Mouse (Mus musculus): Measurements from ENCODE around the gene Gm6408. TPM values are rescaled to one million over a fixed set of nuclear protein-coding genes. Genes with fewer than 3 reads are reported as not detected.
"Not testable (repeated sequence)": the region's sequence is repeated elsewhere in the genome, so short reads cannot be mapped to it uniquely, and the experiment has no call there.

The Gm6408 gene
- polyA plus RNA-seq (2012; rRNA removed) = not detected in 2 replicates

DNA sequence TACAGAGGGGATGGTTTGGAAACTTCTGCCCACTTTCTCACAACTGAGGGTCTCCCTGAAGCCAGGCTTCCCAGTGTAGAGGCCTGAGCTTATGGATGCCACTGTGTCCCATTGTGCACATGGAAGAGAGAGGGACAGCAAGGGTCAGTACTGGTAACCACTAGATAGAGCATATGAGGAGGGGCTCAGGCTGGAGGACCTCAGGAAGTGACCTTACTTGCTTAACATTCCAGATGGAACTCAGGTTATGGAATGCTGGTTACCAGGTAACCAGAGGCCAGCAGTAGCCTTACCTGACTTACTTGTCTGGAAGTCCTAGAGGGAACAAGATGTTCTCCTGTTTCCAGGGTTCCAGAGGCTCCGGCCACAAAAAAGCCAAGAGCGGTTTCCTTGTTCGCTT, at the start of gene Gm6408:
Gene Gm6408, plus strand, starts transcription at position 301 of the 400 bp plus-strand sequence.
- WGBS = 90% methylated on average over 3 of the region's 3 CpGs
- not testable (repeated sequence) for DNase-seq (ENCODE audit: low read depth, low spot score)

DNA sequence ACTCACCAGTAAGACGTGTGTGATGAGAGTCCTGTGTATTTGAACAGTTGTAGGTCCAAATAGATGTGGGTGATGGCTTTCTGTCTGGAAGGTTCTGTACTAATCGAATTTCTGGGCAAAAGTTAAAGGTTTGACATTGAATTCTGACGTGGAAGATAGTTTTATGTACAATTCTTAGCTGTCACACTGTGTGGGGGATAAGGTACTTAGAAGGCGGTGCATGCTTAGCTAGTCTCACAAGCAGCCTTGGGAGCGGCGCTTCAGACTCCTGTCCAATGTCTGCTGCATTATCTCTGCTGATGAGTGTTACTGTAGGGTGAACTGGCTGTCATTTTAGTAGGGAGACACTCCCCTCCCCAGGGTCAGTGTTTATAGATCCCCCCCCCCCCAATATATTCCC, 49.3 kb upstream of the Gm6408 start:
- no peak for DNase-seq (ENCODE audit: low read depth, low spot score)
- 73% methylated on average over 6 of the region's 6 CpGs for WGBS

DNA sequence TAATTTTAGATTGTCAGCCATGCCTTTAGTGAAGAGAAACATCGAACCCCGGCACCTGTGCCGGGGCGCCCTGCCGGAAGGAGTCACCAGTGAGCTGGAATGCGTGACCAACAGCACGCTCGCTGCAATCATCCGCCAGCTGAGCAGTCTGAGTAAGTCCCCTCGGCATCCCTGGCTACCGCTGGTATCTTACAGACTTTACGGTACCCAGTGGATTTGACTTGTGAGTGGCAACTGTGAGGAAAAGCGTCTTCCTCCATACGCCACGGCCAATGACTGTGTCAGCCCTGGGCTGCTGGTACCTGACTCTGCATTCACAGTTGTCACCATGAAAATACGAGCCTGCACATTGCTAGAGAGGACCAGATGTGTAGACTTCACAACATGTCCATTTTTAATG, 46.4 kb upstream of the Gm6408 start:
- 94% methylated on average over 16 of the region's 16 CpGs for whole genome bisulfite sequencing
- DNase-seq (ENCODE audit: low read depth, low spot score) = no peak

DNA sequence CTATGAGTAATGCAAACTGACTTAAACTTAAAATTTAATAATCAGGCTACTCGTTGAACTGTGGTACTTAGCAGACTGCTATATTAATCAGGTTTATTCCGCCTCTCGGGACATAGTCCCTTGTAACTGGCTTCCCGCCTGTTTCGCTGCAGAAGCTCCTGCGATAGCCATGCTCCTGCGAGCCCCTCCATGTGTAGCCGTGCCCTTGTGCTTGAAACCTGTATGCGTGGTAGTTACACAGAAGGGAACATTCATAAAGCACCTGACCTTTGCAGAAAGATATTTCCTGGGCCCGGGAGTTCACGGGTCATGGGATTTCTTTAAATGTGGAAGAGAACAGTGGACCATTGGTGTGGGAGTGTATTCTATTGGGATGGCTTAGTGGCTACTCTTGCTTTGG, 45.0 kb upstream of the Gm6408 start:
- DNase-seq (ENCODE audit: low read depth, low spot score) = no peak
- WGBS = 94% methylated on average over 11 of the region's 11 CpGs

DNA sequence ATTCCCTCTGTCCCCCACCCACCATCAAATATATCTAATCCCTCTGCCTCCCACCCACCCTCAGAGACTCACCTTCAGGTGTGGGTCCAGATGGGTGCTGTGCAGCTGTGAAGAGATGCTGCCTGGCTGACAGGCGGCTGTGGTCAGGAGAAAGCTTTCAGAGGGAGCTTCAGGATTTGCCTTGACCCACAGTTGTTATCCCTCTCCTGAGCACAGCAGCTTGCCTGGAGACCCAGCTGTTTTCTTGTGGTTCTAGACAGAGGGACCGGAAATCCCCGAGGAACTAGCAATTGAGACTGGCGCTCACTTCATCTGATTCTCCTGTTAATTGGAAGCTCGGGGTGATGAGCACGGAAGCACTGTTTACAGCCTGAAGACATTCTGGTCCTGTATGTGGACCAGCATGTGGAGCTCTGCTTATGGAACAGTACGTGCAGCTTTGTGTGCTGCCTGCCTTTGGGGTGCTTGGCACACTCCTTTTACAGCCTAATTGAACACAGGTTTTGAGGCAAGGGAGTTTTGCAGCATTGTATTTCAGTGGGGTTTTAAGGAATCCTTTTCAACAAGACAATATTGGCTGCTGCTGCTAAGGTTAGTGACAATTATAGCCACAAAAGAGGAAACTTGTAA, 42.5 kb upstream of the Gm6408 start:
- 91% methylated on average over 7 of the region's 7 CpGs for WGBS

DNA sequence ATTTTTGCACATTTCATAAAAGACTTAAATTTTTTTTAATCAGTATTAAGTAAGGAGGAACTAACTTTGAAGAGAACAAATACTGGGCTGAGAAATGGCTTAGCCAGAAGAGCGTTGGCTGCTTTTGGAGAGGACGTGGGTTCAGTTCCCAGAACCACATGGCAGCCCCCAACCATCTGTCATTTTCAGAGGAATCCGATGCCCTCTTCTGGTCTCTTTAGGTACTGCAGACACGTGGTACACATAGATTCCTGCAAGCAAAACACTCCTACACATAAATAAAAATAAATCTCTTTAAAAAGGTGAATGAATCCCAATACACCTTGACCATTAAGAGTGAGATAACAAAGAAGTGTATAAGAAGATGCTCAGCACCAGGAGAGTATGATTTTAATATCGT, 41.5 kb upstream of the Gm6408 start:
- DNase-seq (ENCODE audit: low read depth, low spot score) = no peak
- 89% methylated on average over 5 of the region's 5 CpGs for WGBS

More for the DNA sequence above, 42.5 kb upstream of the Gm6408 start:
- DNase-seq (ENCODE audit: low read depth, low spot score) = no peak

DNA sequence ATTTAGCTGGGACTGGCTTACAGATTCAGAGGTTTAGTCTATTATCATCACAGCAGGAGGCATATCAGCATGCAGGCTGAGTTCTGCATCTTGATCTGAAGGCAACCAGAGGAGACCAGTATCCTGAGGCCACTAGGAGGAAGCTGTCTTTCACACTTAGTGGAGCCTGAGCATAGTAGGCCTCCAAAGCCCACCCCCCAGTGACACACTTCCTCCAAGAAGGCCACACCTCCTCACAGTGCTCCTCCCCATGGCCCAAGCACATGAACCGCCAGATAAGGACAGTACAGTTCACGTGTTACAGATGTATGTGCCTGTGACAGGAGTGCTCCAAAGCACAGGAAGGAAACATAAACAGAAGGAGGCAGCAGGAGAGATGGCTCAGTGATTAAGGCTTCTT, 39.0 kb upstream of the Gm6408 start:
- DNase-seq (ENCODE audit: low read depth, low spot score) = no peak
- 62% methylated on average over 2 of the region's 2 CpGs for WGBS

DNA sequence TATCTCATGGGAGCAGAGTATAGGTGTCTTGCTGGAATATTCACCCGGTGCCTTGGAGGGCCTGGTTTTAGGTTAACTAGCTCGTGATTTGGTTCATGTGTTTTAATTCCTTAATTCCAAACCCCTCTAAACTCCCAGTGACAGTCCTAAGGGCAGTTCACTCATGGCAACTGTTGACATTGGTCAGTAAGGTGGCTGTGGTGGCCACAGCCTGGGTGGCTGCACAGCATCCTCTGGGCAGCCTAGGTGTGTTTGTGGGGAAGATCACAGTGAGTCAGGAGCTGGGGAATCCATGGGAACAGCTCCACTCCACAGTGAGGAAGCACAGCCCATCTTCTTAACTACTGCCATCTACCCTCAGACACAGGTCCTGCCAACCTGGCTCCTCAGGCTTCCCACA, 35.1 kb upstream of the Gm6408 start:
- DNase-seq (ENCODE audit: low read depth, low spot score) = no peak
- 77% methylated on average over 2 of the region's 2 CpGs for WGBS

DNA sequence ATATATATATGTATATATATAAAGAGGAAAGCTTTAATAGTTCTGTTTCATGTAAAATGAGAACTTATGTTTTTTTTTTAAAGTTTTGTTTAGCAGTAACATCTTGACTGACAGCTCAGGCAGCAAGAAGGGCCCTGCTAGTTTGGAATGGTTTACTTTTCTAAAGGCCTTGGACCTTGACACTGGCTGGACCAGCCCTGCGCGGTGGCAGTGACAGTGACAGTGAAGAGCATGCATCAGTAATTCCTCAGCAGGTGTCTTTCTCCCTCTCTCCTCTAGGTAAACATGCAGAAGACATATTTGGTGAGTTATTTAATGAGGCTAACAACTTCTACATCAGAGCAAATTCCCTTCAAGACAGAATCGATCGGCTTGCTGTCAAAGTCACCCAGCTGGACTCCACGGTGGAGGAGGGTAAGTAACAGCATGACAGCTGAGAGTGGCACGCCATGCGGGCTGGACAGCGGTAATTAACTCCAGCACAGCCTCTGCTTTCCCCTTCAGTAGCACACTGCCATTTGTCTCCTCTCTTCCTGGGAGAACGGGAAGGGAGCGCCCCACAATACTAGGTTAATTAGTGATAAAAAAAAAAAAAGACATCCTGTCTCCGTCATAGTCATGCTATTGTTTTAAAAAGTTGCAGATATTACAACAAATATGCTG, 30.0 kb upstream of the Gm6408 start:
- DNase-seq (ENCODE audit: low read depth, low spot score) = no peak
- WGBS = 51% methylated on average over 11 of the region's 11 CpGs

DNA sequence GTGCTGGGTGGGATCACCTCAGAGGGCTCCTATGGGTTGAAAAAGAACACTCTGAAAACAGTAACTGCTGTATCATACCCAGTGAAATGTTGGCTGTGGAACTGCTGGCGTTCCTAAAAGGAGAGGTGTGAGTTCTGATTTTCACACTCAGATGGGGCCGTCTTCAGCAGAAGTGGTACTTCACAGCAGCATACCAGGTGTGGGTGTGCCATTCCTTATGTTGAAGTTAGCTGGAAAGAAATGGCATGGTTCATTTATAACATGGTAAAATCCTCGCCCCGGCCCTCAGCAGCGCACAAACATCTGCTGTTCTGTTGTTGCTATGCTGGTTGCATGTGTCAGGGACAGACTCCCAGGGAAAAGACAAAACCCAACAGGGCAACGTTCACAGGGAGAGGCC, 28.2 kb upstream of the Gm6408 start:
- DNase-seq (ENCODE audit: low read depth, low spot score) = no peak
- WGBS = 84% methylated on average over 6 of the region's 6 CpGs

DNA sequence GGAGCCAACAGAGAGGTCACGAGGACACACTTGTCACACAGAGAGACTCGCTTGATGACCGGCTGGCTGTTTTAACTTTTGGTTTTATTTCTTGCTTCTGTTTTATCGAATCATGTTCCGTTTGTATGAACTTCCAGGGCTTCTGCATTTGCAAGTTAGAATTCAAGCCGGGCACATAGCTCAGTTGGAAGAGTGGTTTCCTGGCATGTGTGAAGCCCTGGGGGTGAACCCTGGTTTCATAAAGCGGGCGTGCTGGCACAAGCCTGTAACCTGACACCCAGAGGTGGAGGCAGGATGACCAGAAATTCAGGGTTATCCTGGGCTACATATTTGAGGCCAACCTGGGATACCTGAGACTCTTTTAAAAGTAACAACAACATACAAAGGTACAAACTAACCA, 20.2 kb upstream of the Gm6408 start:
- WGBS = 69% methylated on average over 8 of the region's 8 CpGs
- no peak for DNase-seq (ENCODE audit: low read depth, low spot score)

DNA sequence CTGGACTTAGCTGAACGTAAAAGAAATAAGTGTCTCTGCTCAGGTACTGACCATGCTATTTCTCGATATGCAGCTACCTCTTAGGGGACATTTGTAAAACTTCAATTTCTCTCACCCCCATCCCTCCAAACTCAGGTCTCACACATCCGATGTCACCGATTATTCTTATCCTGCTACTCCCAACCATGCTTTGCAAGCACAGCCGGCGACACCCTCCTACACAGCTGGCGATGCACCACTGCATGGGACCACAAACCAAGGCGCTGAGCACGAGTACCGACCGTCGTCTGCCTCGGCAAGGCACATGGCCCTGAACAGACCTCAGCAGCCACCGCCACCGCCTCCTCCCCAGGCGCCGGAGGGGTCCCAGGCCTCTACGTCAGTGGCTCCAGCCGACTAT, 15.1 kb upstream of the Gm6408 start:
- WGBS = 91% methylated on average over 19 of the region's 19 CpGs
- no peak for DNase-seq (ENCODE audit: low read depth, low spot score)

DNA sequence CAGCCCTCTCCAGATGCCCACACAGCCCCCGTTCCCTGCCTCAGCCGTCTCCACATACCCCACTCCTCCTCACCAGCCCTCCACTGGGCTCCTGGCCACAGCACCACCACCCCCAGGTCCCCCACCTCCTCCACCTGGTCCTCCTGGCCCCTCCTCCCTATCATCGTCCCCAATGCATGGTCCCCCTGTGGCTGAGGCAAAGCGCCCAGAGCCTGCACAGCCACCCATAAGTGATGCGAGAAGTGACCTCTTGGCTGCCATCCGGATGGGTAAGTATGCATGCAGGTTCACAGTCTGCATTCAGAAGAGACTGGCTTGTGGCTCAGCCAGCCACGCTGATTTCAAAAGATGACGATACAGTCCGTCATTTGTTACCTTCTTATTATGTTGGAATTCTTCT, 13.5 kb upstream of the Gm6408 start:
- DNase-seq (ENCODE audit: low read depth, low spot score) = no peak
- WGBS = 91% methylated on average over 9 of the region's 9 CpGs

DNA sequence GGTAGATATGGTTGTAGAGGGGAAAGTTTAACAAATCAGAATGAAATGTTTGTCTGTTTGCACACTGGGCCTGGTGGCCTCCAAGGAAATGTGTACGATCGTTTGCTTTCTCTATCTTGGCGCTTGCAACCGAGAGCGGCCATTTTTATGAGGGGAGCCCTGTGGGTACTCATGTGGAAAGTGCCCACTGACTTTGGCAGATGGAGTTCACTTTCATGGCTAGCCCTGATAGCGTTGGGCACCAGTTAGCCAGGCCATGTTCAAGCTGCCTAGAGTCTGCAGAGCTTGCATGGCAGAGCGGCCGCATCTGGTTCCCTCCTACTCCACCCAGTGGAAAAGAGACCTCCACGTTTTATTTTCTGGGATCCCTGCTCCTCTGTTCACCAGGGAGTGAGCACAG, 10.9 kb upstream of the Gm6408 start:
- 64% methylated on average over 9 of the region's 9 CpGs for WGBS
- no peak for DNase-seq (ENCODE audit: low read depth, low spot score)

DNA sequence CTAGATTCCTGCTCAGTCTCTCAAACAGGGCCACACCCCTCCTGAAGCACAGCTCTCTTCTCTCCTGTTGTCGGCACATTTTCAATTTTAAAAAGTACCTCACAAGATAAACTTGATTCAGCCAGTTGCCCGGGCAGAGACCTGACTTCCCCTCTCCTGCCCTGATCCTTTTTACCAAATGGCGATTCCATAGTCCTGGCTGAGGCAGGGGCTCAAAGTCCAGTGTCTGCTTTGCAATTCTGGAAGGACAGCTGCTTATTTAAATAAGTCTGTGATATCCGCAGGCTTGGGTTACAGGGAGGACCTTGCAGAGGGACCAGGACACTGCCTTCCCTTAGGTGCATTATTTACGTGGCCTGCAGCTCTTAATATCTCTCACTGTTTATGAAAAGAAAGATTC, 10.5 kb upstream of the Gm6408 start:
- WGBS = 35% methylated on average over 5 of the region's 5 CpGs
- DNase-seq (ENCODE audit: low read depth, low spot score) = no peak

DNA sequence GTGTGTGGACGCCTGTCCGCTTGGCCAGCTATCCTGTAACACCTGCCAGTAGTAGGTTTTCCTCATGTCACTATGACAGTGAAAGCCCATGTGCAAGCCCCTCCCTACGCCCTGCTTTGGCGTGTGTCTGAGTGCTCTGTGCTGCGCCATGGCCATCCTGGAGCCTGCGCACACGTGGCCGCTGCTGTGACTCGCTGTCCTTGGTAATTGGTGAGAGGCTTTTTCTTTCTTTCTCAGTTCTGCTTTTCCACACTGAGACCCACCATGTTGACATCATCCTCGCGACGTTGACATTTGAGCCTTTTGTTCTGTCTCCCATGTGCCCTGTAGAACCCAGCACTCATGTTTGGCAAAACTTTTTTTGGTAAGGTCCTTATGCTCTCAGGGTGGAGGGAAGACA, 9.9 kb upstream of the Gm6408 start:
- 91% methylated on average over 12 of the region's 12 CpGs for WGBS
- DNase-seq (ENCODE audit: low read depth, low spot score) = no peak

DNA sequence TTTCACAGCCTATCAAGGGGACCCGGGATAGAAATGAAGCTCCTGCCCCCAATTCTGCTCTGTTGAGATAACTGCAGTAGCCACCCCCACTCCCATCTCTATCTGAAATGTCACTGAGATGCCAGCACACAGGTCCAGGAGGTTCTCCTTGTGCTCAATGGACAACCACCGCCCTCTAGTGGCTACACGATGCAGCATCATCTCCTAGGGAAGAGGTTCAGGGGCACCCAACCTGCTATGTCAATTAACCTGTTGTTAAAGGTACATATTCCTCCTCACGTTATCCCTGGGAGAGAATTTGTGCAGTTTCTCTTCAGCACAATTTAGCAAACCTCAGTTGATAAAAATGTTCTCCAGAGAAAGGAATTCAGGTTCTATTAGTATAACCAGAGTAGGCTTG, 2.2 kb upstream of the Gm6408 start:
- 3% methylated on average over 4 of the region's 4 CpGs for WGBS
- not testable (repeated sequence) for DNase-seq (ENCODE audit: low read depth, low spot score)

DNA sequence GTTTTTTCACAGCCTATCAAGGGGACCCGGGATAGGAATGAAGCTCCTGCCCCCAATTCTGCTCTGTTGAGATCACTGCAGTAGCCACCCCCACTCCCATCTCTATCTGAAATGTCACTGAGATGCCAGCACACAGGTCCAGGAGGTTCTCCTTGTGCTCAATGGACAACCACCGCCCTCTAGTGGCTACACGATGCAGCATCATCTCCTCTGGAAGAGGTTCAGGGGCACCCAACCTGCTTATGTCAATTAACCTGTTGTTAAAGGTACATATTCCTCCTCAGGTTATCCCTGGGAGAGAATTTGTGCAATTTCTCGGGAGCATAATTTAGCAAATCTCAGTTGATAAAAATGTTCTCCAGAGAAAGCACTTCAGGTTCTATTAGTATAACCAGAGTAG, 7.2 kb downstream of the Gm6408 start:
- WGBS = 12% methylated on average over 3 of the region's 4 CpGs

DNA sequence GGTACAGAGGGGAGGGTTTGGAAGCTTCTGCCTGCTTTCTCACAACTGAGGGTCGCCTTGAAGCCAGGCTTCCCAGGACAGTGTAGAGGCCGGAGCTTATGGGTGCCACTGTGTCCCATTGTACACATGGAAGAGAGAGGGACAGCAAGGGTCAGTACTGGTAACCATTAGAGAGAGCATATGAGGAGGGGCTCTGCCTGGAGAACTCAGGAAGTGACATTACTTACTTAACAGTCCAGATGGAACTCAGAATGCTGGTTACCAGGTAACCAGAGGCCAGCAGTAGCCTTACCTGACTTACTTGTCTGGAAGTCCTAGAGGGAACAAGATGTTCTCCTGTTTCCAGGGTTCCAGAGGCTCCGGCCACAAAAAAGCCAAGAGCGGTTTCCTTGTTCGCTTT, 9.3 kb downstream of the Gm6408 start, which contains the start of gene Gm6370:
Gene Gm6370, plus strand, starts transcription at position 301 of the 400 bp plus-strand sequence.
- not testable (repeated sequence) for DNase-seq (ENCODE audit: low read depth, low spot score)
- WGBS = no CpG with 5 or more reads among the region's 5 CpGs

More for the DNA sequence above, 7.2 kb downstream of the Gm6408 start:
- DNase-seq (ENCODE audit: low read depth, low spot score) = not testable (repeated sequence)

DNA sequence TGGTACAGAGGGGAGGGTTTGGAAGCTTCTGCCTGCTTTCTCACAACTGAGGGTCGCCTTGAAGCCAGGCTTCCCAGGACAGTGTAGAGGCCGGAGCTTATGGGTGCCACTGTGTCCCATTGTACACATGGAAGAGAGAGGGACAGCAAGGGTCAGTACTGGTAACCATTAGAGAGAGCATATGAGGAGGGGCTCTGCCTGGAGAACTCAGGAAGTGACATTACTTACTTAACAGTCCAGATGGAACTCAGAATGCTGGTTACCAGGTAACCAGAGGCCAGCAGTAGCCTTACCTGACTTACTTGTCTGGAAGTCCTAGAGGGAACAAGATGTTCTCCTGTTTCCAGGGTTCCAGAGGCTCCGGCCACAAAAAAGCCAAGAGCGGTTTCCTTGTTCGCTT, 20.3 kb downstream of the Gm6408 start, which contains the start of gene 4930449I24Rik:
Gene 4930449I24Rik, plus strand, starts transcription at position 301 of the 400 bp plus-strand sequence.
- not testable (repeated sequence) for DNase-seq (ENCODE audit: low read depth, low spot score)
- WGBS = no CpG with 5 or more reads among the region's 5 CpGs

DNA sequence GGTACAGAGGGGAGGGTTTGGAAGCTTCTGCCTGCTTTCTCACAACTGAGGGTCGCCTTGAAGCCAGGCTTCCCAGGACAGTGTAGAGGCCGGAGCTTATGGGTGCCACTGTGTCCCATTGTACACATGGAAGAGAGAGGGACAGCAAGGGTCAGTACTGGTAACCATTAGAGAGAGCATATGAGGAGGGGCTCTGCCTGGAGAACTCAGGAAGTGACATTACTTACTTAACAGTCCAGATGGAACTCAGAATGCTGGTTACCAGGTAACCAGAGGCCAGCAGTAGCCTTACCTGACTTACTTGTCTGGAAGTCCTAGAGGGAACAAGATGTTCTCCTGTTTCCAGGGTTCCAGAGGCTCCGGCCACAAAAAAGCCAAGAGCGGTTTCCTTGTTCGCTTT, 32.1 kb downstream of the Gm6408 start, which contains the start of gene Gm3402:
Gene Gm3402, plus strand, starts transcription at position 301 of the 400 bp plus-strand sequence.
- not testable (repeated sequence) for DNase-seq (ENCODE audit: low read depth, low spot score)
- 89% methylated on average over 2 of the region's 5 CpGs for WGBS

Data from large intestine, adult 2 months (tissue).